Mouse (Mus musculus): ENCODE results near the gene Tmem260.

DNA sequence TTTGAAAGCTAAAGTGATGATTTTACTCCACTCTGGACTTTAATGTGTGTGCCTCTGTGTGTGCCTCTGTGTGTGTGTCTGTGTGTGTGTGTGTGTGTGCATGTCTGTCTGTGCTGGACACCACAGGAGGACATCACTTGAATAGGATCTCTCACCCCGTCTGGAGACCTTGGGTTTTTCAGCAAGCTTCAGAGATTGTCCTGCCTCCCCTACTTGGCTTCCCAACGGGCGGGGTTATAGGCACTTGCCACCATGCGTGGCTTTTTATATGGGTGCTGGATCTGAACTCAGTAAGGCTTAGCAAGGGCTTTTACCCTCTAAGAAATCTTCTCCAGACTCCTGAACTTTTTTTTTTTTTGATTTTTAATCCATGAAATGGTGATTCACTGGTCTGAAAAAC lies 23.5 kb upstream of the Tmem260 start:
- TF ChIP-seq POLR2A (IDR thresholded peaks at IDR 0.05; ENCODE audit: low read depth, low read length), result no peak
- no peak for TF ChIP-seq CTCF (conservative IDR thresholded peaks at IDR 0.05; ENCODE audit: insufficient read depth, insufficient read length, low read depth, low read length)

Measured in kidney, adult 2 months (tissue).